Mouse (Mus musculus) Patski (cell line): ENCODE measurements around the gene Asic2. TPM values are rescaled to one million over a fixed set of nuclear protein-coding genes. Genes with fewer than 3 reads are reported as not detected.

Experiments used
- ATAC-seq: fragments of 100-300 bp; one replicate; pipeline ENCODE4 v1.8.0; 2021
- CTCF ChIA-PET: fragments of 350-600 bp; sonication (Branson Sonifier 250); formaldehyde crosslinking; loops from one replicate; lab custom pipeline; 2022; ENCODE audit warnings: inconsistent platforms; lab: Charles Lee
- POLR2A ChIA-PET: fragments of 350-600 bp; sonication (Branson Sonifier 250); formaldehyde crosslinking; loops from one replicate; lab custom pipeline; 2022; ENCODE audit warnings: antibody characterized with exemption, inconsistent platforms; lab: Charles Lee
- DNase-seq: peaks from one replicate; pipeline ENCODE4 v3.0.0-alpha.2; 2011; ENCODE audit warnings: low read depth, low spot score
- H3K27me3 ChIP-seq: fragments of 371-371 bp; one replicate; pipeline ENCODE4 v1.5.1; 2021
- CTCF ChIP-seq: fragments of 100-300 bp; IDR thresholded peaks from one replicate; pipeline ENCODE4 v1.5.1; 2021
- in situ Hi-C: fragments of 300-500 bp; cut with MboI; formaldehyde crosslinking; loops from 3 replicates; pipeline ENCODE4 v1.11.1; 2018; ENCODE audit warnings: low pct_unique_long_range_greater_than_20kb, mixed read lengths
- polyA plus RNA-seq: library from polyadenylated mRNA; unstranded; gene quantifications from one replicate; pipeline ENCODE4 v1.2.3, GENCODE M21; 2021

The Asic2 gene
- polyA plus RNA-seq, 1 experiment from 2014 or later: 0.04 TPM

GRCm38 (mm10) chr11:81613869-81614620, 354.2 kb downstream of the Asic2 start:
- CTCF ChIA-PET: interaction anchor here (0.7 to 2.5 kb wide), 7 partner anchors 8 to 775 kb away, joined by 3 to 14 read pairs (median 5); no protein-coding TSS in a partner anchor
- in situ Hi-C loops: loop anchor here (10.0 to 25.0 kb wide), 3 partner anchors 239 to 1327 kb away; no protein-coding TSS in a partner anchor
- POLR2A ChIA-PET: no interaction called here
- no peak for ATAC-seq
- DNase-seq: no peak
- H3K27me3 ChIP-seq: peaks cover 10% of the 10 kb centered on the region
- no peak for TF ChIP-seq CTCF

- POLR2A ChIA-PET: no interaction called here
- in situ Hi-C loops: loop anchor here (10.0 to 25.0 kb wide), 3 partner anchors 238 to 1326 kb away; no protein-coding TSS in a partner anchor
- peak; percentile 35 for ATAC-seq
Observed at GRCm38 (mm10) chr11:81612798-81613540, 355.3 kb downstream of the Asic2 start.

DNA sequence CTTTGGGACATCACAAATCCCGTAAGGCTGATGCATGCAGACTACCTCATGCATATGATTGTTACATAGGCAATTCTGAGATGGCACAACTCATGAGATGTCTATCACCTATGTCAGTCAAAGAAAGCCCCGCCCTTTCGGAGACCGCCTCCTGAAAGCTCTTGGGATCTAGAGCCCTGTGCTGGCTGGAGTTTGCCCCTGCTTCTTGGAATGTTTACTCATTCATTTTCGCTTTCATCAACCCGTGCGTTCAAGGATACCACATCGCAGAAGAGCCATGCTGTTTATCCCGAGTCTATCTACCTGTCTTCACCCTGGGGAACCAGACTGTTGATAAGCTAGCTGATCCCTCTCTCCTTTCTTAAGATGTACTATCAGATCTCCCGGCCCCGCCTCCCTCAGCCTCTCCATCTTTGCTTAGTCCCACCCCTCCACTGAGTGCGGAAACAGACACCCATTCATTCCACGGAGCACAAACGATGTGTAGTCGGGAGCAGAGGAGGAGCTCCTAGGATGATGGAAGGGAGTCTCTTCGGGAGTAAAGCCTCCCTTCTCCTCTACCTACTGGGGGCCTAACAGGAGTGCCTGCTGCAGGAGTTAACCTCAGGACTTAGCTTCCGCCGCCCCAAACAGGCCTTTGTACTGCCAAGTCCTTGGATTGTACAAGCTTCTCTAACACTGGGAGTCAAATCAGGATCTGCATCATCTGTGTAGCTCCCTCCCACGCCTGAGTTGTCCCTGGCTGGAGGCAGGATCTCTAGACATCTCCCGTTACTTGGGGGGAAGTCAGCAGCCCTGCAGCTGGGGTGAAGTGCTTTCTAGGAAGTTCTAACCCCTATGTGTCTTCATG, 356.1 kb downstream of the Asic2 start:
- ChIA-PET POLR2A (interaction anchor here (0.6 kb wide), 1 partner anchor 26 kb away, joined by 3 read pairs; no protein-coding TSS in a partner anchor), CTCF (interaction anchor here (1.3 to 2.5 kb wide), 7 partner anchors 11 to 774 kb away, joined by 3 to 14 read pairs (median 5); no protein-coding TSS in a partner anchor)
- in situ Hi-C loops: loop anchor here (10.0 to 25.0 kb wide), 3 partner anchors 237 to 1325 kb away; no protein-coding TSS in a partner anchor
- TF ChIP-seq CTCF: no peak
- DNase-seq (no peak), ATAC-seq (no peak)
- peaks cover 10% of the 10 kb centered on the region for H3K27me3 ChIP-seq

More at GRCm38 (mm10) chr11:81612798-81613540, 355.3 kb downstream of the Asic2 start:
- TF ChIP-seq CTCF: peak; percentile 92
- H3K27me3 ChIP-seq: peaks cover 10% of the 10 kb centered on the region
- peak; percentile 20 for DNase-seq
- CTCF ChIA-PET: interaction anchor here (0.7 to 2.5 kb wide), 7 partner anchors 11 to 774 kb away, joined by 4 to 14 read pairs (median 5); no protein-coding TSS in a partner anchor

DNA sequence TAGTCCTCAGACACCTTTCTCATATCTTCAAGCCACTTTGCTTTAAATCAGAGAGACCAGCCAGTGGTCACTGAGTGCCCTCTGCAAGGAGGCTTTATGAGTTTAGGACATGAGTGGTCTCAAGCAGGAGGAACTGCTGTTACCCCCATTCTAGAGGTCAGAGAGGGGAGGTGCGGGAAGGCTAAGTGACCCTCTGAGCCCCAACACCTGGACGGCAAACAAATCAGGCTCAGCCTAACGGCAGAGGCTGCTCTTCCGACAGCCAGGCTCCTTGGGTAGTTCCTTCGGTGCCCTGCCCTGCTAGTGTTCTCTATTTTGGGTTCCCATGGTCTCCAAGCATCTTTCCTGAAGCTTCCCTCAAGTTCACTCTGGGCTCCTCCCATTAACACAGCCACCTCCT, 357.8 kb downstream of the Asic2 start:
- POLR2A ChIA-PET: no interaction called here
- H3K27me3 ChIP-seq: peaks cover 10% of the 10 kb centered on the region
- ATAC-seq (no peak), DNase-seq (no peak)
- CTCF ChIA-PET: interaction anchor here (0.7 kb wide), 1 partner anchor 22 kb away, joined by 3 read pairs; no protein-coding TSS in a partner anchor
- in situ Hi-C loops: loop anchor here (10.0 to 25.0 kb wide), 3 partner anchors 236 to 1323 kb away; no protein-coding TSS in a partner anchor
- TF ChIP-seq CTCF: no peak

GRCm38 (mm10) chr11:81602971-81603370, 365.3 kb downstream of the Asic2 start:
- TF ChIP-seq CTCF: no peak
- CTCF ChIA-PET: interaction anchor here (1.2 kb wide), 1 partner anchor 14 kb away, joined by 5 read pairs; no protein-coding TSS in a partner anchor
- in situ Hi-C loops: loop anchor here (25.0 kb wide), 1 partner anchor 1316 kb away; no protein-coding TSS in a partner anchor
- DNase-seq (no peak), ATAC-seq (no peak)
- POLR2A ChIA-PET: no interaction called here
- peaks cover 35% of the 10 kb centered on the region for H3K27me3 ChIP-seq

- ATAC-seq: no peak
- no peak for TF ChIP-seq CTCF
- peaks cover 39% of the 10 kb centered on the region for H3K27me3 ChIP-seq
- CTCF ChIA-PET: interaction anchor here (1.0 kb wide), 1 partner anchor 11 kb away, joined by 6 read pairs; no protein-coding TSS in a partner anchor
- POLR2A ChIA-PET: no interaction called here
- no peak for DNase-seq
- in situ Hi-C loops: loop anchor here (25.0 kb wide), 1 partner anchor 1314 kb away; no protein-coding TSS in a partner anchor
Observed at GRCm38 (mm10) chr11:81601736-81602135, 366.5 kb downstream of the Asic2 start.

- in situ Hi-C loops: no loop called here
- H3K27me3 ChIP-seq: peaks cover 53% of the 10 kb centered on the region
- ATAC-seq: no peak
- CTCF ChIA-PET: interaction anchor here (0.9 kb wide), 2 partner anchors 9 to 10 kb away, joined by 3 to 4 read pairs; no protein-coding TSS in a partner anchor
- POLR2A ChIA-PET: no interaction called here
- no peak for TF ChIP-seq CTCF
- DNase-seq: no peak
Observed at GRCm38 (mm10) chr11:81597601-81598000, 370.7 kb downstream of the Asic2 start.

GRCm38 (mm10) chr11:81595235-81595634, 373.0 kb downstream of the Asic2 start:
- no peak for ATAC-seq
- CTCF ChIA-PET: interaction anchor here (0.8 to 0.9 kb wide), 2 partner anchors 13 to 220 kb away, joined by 3 read pairs; no protein-coding TSS in a partner anchor
- in situ Hi-C loops: no loop called here
- no peak for TF ChIP-seq CTCF
- no peak for DNase-seq
- peaks cover 36% of the 10 kb centered on the region for H3K27me3 ChIP-seq
- POLR2A ChIA-PET: no interaction called here

GRCm38 (mm10) chr11:81592776-81593175, 375.5 kb downstream of the Asic2 start:
- ChIA-PET POLR2A (no interaction called here), CTCF (interaction anchor here (1.1 to 1.6 kb wide), 2 partner anchors 20 to 21 kb away, joined by 3 to 4 read pairs; no protein-coding TSS in a partner anchor)
- ATAC-seq: no peak
- no peak for TF ChIP-seq CTCF
- H3K27me3 ChIP-seq: peaks cover 25% of the 10 kb centered on the region
- no peak for DNase-seq
- in situ Hi-C loops: no loop called here
